Mouse (Mus musculus): ENCODE results near the gene Dgcr2. TPM values are rescaled to one million over a fixed set of nuclear protein-coding genes. Genes with fewer than 3 reads are reported as not detected.

Dgcr2 gene
- polyA plus RNA-seq, 1 experiment from 2014 or later: 18.3 TPM

DNA sequence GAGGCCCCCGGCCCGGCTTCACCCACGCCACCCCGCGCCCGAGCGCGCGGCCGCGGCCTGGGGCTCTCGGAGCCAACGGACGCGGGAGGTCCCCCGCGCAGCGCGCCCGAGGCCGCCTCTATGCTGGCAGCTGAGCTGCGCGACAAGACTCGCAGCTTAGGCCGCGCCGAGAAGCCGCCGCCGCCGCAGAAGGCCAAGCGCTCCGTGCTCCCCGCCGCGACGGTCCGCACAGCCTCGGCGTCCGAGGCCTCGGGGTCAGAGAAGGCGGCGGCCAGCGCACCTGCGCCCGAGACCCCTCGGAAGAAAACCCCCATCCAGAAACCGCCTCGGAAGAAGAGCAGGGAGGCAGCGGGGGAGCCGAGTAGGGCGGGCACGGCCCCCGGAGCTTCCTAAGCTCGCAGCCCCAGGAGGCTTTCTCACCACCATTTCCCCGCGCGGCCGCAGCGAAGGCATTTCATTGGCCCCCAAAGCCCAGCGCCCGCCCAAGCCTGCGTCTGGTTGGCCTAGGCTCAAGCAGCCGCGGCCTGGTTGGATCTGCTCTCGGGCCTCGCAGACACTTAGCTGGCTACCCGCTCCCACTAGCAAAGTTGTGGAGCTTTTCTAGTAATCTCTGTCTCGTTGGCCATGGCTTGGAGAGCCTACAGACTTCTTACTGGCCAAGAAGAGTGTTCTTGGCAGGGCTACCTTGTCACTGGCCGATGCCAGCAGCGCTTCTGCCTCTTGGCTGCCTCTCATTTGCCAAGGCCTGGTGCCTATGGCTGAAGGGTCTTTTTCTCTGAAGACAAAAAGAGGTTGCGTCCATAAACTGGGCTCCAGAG lies 91.0 kb downstream of the Dgcr2 start:
- peak overlapping the region; percentile 81 for H3K4me2 ChIP-seq
- peak; percentile 68; the same call in 1 of the 2 replicates for ATAC-seq (ENCODE audit: insufficient read depth)
- H3K4me1 ChIP-seq (replicated peaks): peaks cover 40% of the 10 kb centered on the region
- peak overlapping the region; percentile 35; the same call in 1 of the 2 replicates for H3K9ac ChIP-seq
- H3K27me3 ChIP-seq: peaks cover 96% of the 10 kb centered on the region
- peak overlapping the region; percentile 54 for H3K4me3 ChIP-seq (replicated peaks)
- no peaks in the 10 kb centered on the region for H3K9me3 ChIP-seq (replicated peaks)
- H3K36me3 ChIP-seq (replicated peaks): no peaks in the 10 kb centered on the region
- WGBS (ENCODE audit: insufficient replicate concordance): 4% methylated on average over 73 of the region's 73 CpGs
- no peak overlapping the region for H3K27ac ChIP-seq (replicated peaks)

DNA sequence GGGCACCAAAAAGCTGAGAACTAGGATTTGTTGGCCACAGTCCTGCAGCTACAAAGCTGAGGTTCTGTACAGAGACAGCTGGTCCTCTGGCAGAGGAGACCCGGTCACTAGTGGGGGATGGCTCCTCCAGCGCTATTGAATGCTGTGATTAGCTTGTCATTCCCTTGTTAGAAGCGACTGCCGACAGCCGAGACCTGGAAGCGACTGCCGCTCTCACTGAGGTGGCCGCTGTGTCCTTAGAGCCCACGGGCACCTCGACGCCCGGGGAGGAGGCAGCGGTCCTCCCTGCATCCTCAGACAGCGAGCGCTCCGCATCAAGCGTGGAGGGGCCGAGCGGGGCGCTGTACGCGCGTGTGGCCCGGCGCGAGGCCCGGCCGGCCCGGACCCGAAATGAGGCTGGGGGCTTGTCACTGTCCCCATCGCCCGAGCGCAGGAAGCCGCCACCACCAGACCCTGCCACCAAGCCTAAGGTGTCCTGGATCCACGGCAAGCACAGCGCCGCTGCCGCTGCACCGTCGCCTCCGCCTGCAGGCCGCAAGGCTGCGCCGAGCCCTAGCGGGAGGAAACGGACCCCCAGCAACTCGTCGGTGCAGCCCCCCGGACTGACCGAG lies 91.7 kb downstream of the Dgcr2 start:
- peak overlapping the region; percentile 81 for H3K4me2 ChIP-seq
- H3K9me3 ChIP-seq (replicated peaks): no peaks in the 10 kb centered on the region
- ATAC-seq (ENCODE audit: insufficient read depth): no peak
- H3K27ac ChIP-seq (replicated peaks): no peak overlapping the region
- H3K27me3 ChIP-seq: peaks cover 97% of the 10 kb centered on the region
- 2% methylated on average over 50 of the region's 50 CpGs for WGBS (ENCODE audit: insufficient replicate concordance)
- H3K36me3 ChIP-seq (replicated peaks): no peaks in the 10 kb centered on the region
- peaks cover 43% of the 10 kb centered on the region for H3K4me1 ChIP-seq (replicated peaks)
- peak overlapping the region; percentile 35; the same call in 1 of the 2 replicates for H3K9ac ChIP-seq
- peak overlapping the region; percentile 54 for H3K4me3 ChIP-seq (replicated peaks)

DNA sequence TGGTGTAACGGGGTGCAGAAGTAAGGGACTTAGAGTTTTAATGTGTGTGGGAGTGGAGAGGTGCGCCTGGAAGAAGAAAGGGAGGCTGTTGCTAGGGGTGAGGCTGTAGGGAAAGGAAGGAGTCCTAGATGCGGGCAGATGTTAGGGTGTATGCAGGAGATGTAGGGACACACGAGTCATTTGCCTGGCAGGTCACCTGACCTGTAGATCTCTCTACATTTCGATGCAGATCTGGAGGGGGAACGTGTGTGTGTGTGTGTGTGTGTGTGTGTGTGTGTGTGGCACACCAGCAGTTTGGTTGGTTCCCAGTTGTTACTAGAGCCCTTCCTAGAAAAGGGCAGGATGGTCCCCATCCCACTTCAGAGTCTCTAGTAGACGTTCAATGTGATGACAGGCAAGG lies 93.4 kb downstream of the Dgcr2 start:
- Histone ChIP-seq H3K4me2 (peak overlapping the region; percentile 69), H3K4me3 (replicated peaks) (peak overlapping the region; percentile 44; the same call in 1 of the 2 replicates), H3K9ac (no peak overlapping the region), H3K9me3 (replicated peaks) (no peaks in the 10 kb centered on the region), H3K27ac (replicated peaks) (no peak overlapping the region), H3K27me3 (peaks cover 99% of the 10 kb centered on the region), H3K4me1 (replicated peaks) (peaks cover 43% of the 10 kb centered on the region), H3K36me3 (replicated peaks) (no peaks in the 10 kb centered on the region)
- 18% methylated on average over 7 of the region's 7 CpGs for WGBS (ENCODE audit: insufficient replicate concordance)
- no peak for ATAC-seq (ENCODE audit: insufficient read depth)

DNA sequence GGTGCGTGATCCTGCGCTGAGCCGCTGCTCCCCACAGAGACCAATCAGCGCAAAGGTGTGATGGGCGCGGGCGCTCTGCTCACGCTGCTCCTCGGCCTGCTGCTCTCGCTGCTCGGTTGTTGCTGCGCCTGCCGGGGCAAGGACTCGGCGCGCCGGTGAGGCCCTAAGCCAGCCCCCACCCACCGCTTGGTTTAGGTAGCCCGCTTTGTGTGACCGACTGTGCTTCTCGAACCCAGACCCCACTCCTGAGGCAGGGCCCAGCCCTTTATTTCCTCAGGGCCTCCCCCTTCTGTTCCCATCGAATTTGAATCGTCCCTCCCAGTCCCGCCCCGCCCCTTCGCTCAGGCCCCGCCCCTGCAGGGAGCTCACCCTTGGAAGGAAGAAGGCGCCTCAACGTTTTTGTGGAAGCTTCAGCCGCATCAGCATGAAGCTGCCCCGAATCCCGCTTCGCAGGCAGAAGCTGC lies 93.9 kb downstream of the Dgcr2 start:
- Histone ChIP-seq H3K27ac (replicated peaks) (no peak overlapping the region), H3K4me1 (replicated peaks) (peaks cover 43% of the 10 kb centered on the region), H3K9me3 (replicated peaks) (no peaks in the 10 kb centered on the region), H3K36me3 (replicated peaks) (no peaks in the 10 kb centered on the region), H3K4me2 (peak overlapping the region; percentile 69), H3K27me3 (peaks cover 99% of the 10 kb centered on the region), H3K4me3 (replicated peaks) (peak overlapping the region; percentile 44), H3K9ac (no peak overlapping the region)
- WGBS (ENCODE audit: insufficient replicate concordance): 1% methylated on average over 33 of the region's 33 CpGs
- no peak for ATAC-seq (ENCODE audit: insufficient read depth)

DNA sequence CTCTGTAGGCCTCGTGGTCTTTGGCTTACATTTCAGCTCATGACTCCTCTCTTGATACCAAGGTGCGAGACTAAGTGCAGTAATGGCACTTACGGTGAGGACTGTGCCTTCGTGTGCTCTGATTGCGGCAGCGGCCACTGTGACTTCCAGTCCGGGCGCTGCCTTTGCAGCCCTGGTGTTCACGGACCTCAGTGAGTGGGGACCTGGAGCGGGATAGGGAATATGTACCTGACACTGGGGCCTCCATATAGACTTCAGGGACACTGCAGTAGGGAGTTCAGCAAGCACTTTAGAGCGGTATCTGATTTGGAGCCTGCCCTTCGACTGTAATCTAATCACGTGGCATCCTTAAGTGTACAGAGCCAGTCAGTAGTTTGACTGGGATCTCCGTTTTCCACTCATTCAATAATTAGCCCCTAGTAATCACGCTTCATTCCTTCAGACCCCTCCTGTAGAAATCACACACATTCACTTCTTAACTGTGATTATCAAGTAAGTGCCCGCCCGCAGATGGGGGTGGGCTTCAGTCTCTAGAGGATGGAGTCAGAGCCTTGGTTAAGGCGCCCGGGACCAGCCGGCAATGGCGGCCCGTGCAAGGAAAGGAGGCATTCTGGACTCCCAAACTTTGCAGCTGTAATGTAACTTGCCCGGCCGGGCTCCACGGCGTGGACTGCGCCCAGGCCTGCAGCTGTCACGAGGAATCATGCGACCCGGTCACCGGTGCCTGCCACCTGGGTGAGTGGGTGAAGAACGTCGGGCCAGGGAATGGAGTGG lies 94.5 kb downstream of the Dgcr2 start:
- WGBS (ENCODE audit: insufficient replicate concordance): 12% methylated on average over 33 of the region's 33 CpGs
- H3K4me2 ChIP-seq: peak overlapping the region; percentile 69
- ATAC-seq (ENCODE audit: insufficient read depth): no peak
- H3K27me3 ChIP-seq: peaks cover 99% of the 10 kb centered on the region
- H3K9me3 ChIP-seq (replicated peaks): no peaks in the 10 kb centered on the region
- no peaks in the 10 kb centered on the region for H3K36me3 ChIP-seq (replicated peaks)
- H3K4me3 ChIP-seq (replicated peaks): peak overlapping the region; percentile 44
- H3K4me1 ChIP-seq (replicated peaks): peaks cover 43% of the 10 kb centered on the region
- no peak overlapping the region for H3K27ac ChIP-seq (replicated peaks)
- H3K9ac ChIP-seq: no peak overlapping the region

DNA sequence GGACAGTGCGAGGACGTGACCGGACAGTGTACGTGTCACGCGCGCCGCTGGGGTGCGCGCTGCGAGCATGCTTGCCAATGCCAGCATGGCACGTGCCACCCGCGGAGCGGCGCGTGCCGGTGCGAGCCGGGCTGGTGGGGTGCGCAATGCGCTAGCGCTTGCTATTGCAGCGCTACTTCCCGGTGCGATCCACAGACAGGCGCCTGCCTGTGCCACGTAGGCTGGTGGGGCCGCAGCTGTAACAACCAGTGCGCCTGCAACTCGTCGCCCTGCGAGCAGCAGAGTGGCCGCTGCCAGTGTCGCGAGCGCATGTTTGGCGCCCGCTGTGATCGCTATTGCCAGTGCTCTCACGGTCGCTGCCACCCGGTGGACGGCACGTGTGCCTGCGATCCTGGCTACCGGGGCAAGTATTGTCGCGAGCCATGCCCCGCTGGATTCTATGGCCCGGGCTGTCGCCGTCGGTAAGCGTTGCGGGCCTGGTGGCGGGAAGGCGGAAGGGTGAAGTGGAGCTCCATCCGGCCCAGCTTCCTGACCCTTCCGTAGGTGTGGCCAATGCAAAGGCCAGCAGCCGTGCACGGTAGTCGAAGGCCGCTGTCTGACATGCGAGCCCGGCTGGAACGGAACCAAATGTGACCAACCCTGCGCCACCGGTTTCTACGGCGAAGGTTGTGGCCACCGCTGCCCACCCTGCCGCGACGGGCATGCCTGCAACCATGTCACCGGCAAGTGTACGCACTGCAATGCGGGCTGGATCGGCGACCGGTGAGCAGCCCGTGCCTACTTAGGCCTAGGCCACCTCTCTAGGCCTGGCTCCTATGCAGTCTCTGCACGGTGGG lies 95.3 kb downstream of the Dgcr2 start:
- ATAC-seq (ENCODE audit: insufficient read depth): no peak
- Histone ChIP-seq H3K9ac (no peak overlapping the region), H3K36me3 (replicated peaks) (no peaks in the 10 kb centered on the region), H3K4me3 (replicated peaks) (peak overlapping the region; percentile 21), H3K4me1 (replicated peaks) (peaks cover 47% of the 10 kb centered on the region), H3K4me2 (peak overlapping the region; percentile 59), H3K27me3 (peaks cover 100% of the 10 kb centered on the region), H3K9me3 (replicated peaks) (no peaks in the 10 kb centered on the region), H3K27ac (replicated peaks) (no peak overlapping the region)
- 2% methylated on average over 83 of the region's 83 CpGs for WGBS (ENCODE audit: insufficient replicate concordance)

DNA sequence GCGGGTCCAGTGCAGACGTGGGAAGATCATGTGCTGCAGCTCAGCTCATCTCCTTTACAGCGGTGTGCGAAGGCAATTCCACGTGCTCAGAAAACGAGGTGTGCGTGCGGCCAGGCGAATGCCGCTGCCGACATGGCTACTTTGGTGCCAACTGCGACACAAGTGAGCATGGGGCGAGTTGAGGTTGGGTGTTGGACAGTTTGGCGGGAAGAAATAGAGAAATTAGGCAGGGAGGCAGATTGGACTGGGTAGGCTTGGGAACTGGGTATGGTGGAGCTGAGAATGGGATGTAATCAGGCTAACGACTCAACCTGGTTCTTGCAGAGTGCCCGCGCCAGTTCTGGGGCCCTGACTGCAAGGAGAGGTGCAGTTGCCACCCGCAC lies 95.9 kb downstream of the Dgcr2 start:
- Histone ChIP-seq H3K9me3 (replicated peaks) (no peaks in the 10 kb centered on the region), H3K27ac (replicated peaks) (no peak overlapping the region), H3K4me1 (replicated peaks) (peaks cover 48% of the 10 kb centered on the region), H3K27me3 (peaks cover 100% of the 10 kb centered on the region), H3K4me3 (replicated peaks) (peak overlapping the region; percentile 21), H3K36me3 (replicated peaks) (no peaks in the 10 kb centered on the region), H3K9ac (no peak overlapping the region), H3K4me2 (peak overlapping the region; percentile 59)
- 13% methylated on average over 18 of the region's 18 CpGs for WGBS (ENCODE audit: insufficient replicate concordance)
- ATAC-seq (ENCODE audit: insufficient read depth): no peak

DNA sequence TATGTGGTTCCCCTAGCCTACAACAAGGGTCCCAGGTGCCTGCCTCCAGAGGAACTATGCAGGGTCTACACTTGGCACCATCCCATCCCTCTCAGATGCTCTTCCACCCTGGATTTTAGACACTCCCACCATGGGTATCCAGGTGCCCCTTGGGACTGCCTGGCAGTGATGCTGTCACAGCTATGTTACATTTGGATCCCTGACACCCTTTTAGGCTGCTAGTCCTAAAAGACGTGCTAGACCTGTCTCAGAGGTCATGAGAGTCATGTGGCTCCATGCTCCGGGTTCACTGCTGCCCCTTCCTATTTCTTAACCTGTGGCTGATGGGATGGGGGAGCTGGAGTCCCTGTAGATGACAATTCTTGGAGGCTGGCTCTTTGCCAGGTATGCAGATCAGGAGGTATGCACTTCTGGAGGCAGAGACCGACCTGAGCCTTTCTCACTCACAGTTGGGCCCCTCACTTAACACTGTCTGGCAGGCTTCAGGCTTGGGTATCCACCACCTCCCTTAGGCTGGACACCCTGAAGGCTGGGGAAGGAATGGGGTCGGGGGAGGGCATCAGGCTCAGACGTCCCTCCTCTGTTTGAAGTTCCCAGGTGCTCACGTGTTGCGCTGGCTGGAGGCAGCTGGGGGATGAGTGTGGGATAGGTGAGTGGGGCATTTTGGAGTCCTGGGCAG lies 96.4 kb downstream of the Dgcr2 start:
- H3K27me3 ChIP-seq: peaks cover 100% of the 10 kb centered on the region
- H3K4me3 ChIP-seq (replicated peaks): no peak overlapping the region
- H3K9me3 ChIP-seq (replicated peaks): no peaks in the 10 kb centered on the region
- no peak overlapping the region for H3K9ac ChIP-seq
- 10% methylated on average over 7 of the region's 7 CpGs for WGBS (ENCODE audit: insufficient replicate concordance)
- no peak overlapping the region for H3K27ac ChIP-seq (replicated peaks)
- H3K4me2 ChIP-seq: no peak overlapping the region
- no peak for ATAC-seq (ENCODE audit: insufficient read depth)
- H3K4me1 ChIP-seq (replicated peaks): peaks cover 48% of the 10 kb centered on the region
- H3K36me3 ChIP-seq (replicated peaks): no peaks in the 10 kb centered on the region

DNA sequence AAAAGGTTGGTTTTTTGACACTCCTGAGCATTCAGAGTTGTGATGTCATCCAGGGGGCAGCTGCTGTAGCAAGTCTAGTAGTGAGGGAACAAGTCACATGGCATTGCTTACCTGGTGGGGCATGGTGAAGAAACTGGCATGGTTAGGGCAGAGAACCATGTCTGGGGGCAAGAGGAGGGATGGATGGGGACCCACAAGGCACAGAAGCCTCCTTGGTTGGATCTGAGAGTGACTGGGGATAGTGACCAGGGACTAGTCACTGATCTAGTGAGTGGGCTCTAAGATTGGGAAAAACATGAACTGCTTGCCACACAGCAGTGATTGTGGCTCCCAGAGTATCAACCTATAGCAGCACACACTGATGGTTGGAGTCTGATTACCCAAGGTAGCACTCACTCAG lies 98.8 kb downstream of the Dgcr2 start:
- H3K27ac ChIP-seq (replicated peaks): no peak overlapping the region
- no peaks in the 10 kb centered on the region for H3K9me3 ChIP-seq (replicated peaks)
- H3K27me3 ChIP-seq: peaks cover 100% of the 10 kb centered on the region
- H3K4me2 ChIP-seq: no peak overlapping the region
- no peak for ATAC-seq (ENCODE audit: insufficient read depth)
- H3K36me3 ChIP-seq (replicated peaks): no peaks in the 10 kb centered on the region
- no peak overlapping the region for H3K9ac ChIP-seq
- no peak overlapping the region for H3K4me3 ChIP-seq (replicated peaks)
- H3K4me1 ChIP-seq (replicated peaks): peaks cover 41% of the 10 kb centered on the region

All from liver, embryonic 15.5 days (tissue).